Mouse (Mus musculus): ENCODE data around the gene Ptp4a2. TPM values are rescaled to one million over a fixed set of nuclear protein-coding genes. Genes with fewer than 3 reads are reported as not detected.

The Ptp4a2 gene
- polyA plus RNA-seq, 1 experiment from 2014 or later = 279 TPM

DNA sequence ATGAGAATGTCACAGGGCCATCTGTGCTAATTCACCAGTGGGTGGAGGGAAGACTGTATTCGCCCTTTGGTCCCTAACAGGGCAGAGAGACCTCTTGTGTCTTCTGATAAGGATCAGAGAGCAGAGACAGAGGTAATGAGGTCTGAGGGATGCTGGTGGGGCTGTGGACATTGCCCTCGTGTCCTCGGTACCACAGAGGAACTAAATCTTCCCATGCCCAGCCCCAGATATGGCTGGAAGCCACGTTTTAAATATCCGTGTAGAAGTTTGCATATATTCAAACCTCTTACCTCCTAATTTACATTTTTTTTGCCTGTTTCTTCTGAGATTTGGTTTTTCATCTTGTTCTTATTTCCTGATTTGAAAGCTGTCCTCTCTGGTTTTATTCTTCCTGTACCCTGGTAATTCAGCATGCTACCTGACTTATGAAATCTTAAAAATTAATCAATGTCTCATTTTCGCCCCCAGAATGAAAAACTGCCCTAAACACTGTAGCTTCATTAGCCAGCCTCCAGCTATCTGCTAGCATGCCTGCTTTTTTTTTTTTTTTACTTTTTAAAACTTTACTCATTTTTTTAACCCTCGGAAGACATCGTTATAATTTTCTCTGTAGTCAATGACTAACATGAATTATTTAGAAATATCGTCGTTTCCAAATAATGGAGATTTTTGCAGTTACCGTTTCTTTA is 67.1 kb downstream of the Ptp4a2 start:
- ATAC-seq (replicated peaks; ENCODE audit: low FRiP score, low TSS enrichment, low read depth) = no peak
- H3K36me3 ChIP-seq (ENCODE audit: control insufficient read depth, insufficient read depth, low read length) = no peaks in the 10 kb centered on the region
- no peaks in the 10 kb centered on the region for H3K27me3 ChIP-seq (replicated peaks; ENCODE audit: control insufficient read depth, insufficient read depth, low read length)
- H3K4me1 ChIP-seq (replicated peaks; ENCODE audit: control insufficient read depth, insufficient read depth, low read length) = peaks cover 29% of the 10 kb centered on the region
- WGBS = 66% methylated on average over 11 of the region's 11 CpGs
- H3K9me3 ChIP-seq (ENCODE audit: control insufficient read depth, low read length) = no peaks in the 10 kb centered on the region
- H3K4me2 ChIP-seq (ENCODE audit: low read length) = peak overlapping the region; percentile 51
- DNase-seq (ENCODE audit: low spot score) = no peak
- H3K4me3 ChIP-seq (ENCODE audit: low read depth, low read length) = no peak overlapping the region
- H3K9ac ChIP-seq (ENCODE audit: low read length) = no peak overlapping the region
- peak overlapping the region; percentile 76 for H3K27ac ChIP-seq (ENCODE audit: low read depth)

DNA sequence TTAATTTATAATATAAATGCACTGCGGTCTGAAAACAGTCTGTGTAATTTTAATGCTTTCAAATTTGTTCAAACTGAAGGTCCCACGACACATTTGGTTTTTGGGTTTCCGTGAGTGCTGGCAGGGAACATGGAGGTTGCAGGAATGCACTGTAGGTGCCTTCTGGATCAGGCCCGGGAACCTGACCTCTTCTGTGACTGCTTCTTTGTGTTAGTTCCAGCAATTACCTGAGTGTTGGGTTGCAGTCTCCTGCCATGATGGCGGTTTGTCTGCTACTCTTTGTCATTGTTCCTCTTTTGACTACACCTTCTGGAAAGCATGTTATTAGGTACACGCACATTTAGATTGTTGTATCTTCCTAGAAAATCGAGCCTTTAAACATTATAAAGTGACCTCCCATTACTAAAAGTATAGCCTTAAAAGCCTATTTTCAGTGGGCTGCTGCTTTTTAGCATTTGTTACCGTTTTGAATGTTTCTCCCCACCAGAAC is 67.7 kb downstream of the Ptp4a2 start:
- Histone ChIP-seq H3K27me3 (replicated peaks; ENCODE audit: control insufficient read depth, insufficient read depth, low read length) (no peaks in the 10 kb centered on the region), H3K4me2 (ENCODE audit: low read length) (no peak overlapping the region), H3K9ac (ENCODE audit: low read length) (no peak overlapping the region), H3K4me3 (ENCODE audit: low read depth, low read length) (no peak overlapping the region), H3K9me3 (ENCODE audit: control insufficient read depth, low read length) (no peaks in the 10 kb centered on the region), H3K27ac (ENCODE audit: low read depth) (no peak overlapping the region), H3K36me3 (ENCODE audit: control insufficient read depth, insufficient read depth, low read length) (no peaks in the 10 kb centered on the region), H3K4me1 (replicated peaks; ENCODE audit: control insufficient read depth, insufficient read depth, low read length) (peaks cover 29% of the 10 kb centered on the region)
- no peak for ATAC-seq (replicated peaks; ENCODE audit: low FRiP score, low TSS enrichment, low read depth)
- 82% methylated on average over 8 of the region's 8 CpGs for WGBS
- DNase-seq (ENCODE audit: low spot score) = no peak

DNA sequence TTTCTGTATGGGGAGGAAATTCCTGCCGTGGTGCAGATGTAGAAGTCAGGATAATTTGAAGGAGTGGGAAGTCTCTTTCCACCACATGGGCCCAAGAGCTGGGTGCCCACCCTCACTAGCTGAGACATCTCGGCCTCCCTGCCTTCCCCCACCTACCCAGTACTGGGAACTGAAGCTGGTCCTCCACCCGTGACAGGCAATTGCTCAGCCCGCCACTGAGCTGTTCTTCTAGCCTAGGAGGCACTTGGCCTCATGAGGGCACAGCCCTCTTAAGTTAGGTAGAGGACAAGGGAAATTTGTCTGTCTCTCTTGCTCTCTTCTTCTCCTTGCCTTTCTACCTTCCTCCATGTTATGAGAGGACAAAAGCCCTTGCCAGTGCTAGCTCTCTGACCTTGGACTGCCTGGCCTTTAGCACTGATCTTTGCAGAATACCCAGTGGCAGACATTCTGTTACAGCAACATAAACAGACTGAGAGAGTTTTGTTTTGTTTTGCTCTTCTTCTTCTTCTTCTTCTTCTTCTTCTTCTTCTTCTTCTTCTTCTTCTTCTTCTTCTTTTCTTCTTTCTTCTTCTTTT is 68.3 kb downstream of the Ptp4a2 start:
- ATAC-seq (replicated peaks; ENCODE audit: low FRiP score, low TSS enrichment, low read depth) (no peak), DNase-seq (ENCODE audit: low spot score) (no peak)
- Histone ChIP-seq H3K9ac (ENCODE audit: low read length) (no peak overlapping the region), H3K4me1 (replicated peaks; ENCODE audit: control insufficient read depth, insufficient read depth, low read length) (peaks cover 29% of the 10 kb centered on the region), H3K4me3 (ENCODE audit: low read depth, low read length) (no peak overlapping the region), H3K9me3 (ENCODE audit: control insufficient read depth, low read length) (no peaks in the 10 kb centered on the region), H3K27me3 (replicated peaks; ENCODE audit: control insufficient read depth, insufficient read depth, low read length) (no peaks in the 10 kb centered on the region), H3K4me2 (ENCODE audit: low read length) (no peak overlapping the region), H3K36me3 (ENCODE audit: control insufficient read depth, insufficient read depth, low read length) (no peaks in the 10 kb centered on the region), H3K27ac (ENCODE audit: low read depth) (no peak overlapping the region)
- 67% methylated on average over 4 of the region's 4 CpGs for WGBS

DNA sequence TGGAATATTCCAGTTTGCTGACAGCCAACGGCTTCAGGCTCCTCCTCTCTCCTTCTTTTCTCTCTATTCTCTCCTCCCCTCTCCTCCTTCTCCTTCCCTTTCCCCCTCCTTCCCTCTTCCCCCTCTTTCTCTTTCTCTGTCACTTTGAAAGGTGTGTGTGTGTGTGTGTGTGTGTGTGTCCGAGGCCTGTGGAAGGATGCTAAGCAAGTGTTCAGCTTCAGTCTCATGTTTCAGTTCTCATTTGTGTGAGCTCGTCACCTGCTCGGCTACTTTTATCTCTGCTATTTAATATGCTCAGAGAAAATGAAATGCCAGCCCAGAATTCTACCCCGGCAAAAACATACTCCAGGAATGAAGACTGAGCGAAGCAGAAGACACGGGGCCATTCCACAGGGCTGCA is 69.6 kb downstream of the Ptp4a2 start:
- WGBS = 71% methylated on average over 7 of the region's 7 CpGs
- H3K27ac ChIP-seq (ENCODE audit: low read depth) = no peak overlapping the region
- no peak overlapping the region for H3K9ac ChIP-seq (ENCODE audit: low read length)
- H3K9me3 ChIP-seq (ENCODE audit: control insufficient read depth, low read length) = no peaks in the 10 kb centered on the region
- no peak overlapping the region for H3K4me2 ChIP-seq (ENCODE audit: low read length)
- peaks cover 29% of the 10 kb centered on the region for H3K4me1 ChIP-seq (replicated peaks; ENCODE audit: control insufficient read depth, insufficient read depth, low read length)
- H3K4me3 ChIP-seq (ENCODE audit: low read depth, low read length) = no peak overlapping the region
- no peak for ATAC-seq (replicated peaks; ENCODE audit: low FRiP score, low TSS enrichment, low read depth)
- no peaks in the 10 kb centered on the region for H3K36me3 ChIP-seq (ENCODE audit: control insufficient read depth, insufficient read depth, low read length)
- H3K27me3 ChIP-seq (replicated peaks; ENCODE audit: control insufficient read depth, insufficient read depth, low read length) = no peaks in the 10 kb centered on the region
- DNase-seq (ENCODE audit: low spot score) = no peak

DNA sequence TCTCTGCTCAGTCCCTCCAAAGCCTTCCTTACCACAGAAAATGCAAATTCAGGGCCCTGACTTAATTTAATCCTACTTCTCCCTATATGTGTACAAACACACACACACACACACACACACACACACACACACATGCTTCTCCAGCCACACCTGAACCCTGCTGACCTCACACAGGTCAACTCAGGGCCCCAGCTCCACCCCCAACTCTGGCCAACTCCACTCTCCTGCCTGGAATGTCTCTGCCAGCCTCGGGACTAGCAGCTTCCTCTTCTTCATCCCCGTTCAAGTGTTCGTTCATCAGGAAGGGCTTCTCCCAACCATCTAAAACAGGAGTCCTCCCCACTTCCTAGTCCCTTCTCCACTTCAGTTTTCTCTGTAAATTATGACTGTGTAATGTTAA is 70.6 kb downstream of the Ptp4a2 start:
- Histone ChIP-seq H3K9me3 (ENCODE audit: control insufficient read depth, low read length) (no peaks in the 10 kb centered on the region), H3K9ac (ENCODE audit: low read length) (no peak overlapping the region), H3K27me3 (replicated peaks; ENCODE audit: control insufficient read depth, insufficient read depth, low read length) (no peaks in the 10 kb centered on the region), H3K27ac (ENCODE audit: low read depth) (peak overlapping the region; percentile 64; the same call in 1 of the 2 replicates), H3K4me1 (replicated peaks; ENCODE audit: control insufficient read depth, insufficient read depth, low read length) (peaks cover 29% of the 10 kb centered on the region), H3K4me3 (ENCODE audit: low read depth, low read length) (no peak overlapping the region), H3K36me3 (ENCODE audit: control insufficient read depth, insufficient read depth, low read length) (no peaks in the 10 kb centered on the region), H3K4me2 (ENCODE audit: low read length) (peak overlapping the region; percentile 31)
- WGBS = 4% methylated on average over 3 of the region's 3 CpGs
- DNase-seq (ENCODE audit: low spot score) (no peak), ATAC-seq (replicated peaks; ENCODE audit: low FRiP score, low TSS enrichment, low read depth) (no peak)

DNA sequence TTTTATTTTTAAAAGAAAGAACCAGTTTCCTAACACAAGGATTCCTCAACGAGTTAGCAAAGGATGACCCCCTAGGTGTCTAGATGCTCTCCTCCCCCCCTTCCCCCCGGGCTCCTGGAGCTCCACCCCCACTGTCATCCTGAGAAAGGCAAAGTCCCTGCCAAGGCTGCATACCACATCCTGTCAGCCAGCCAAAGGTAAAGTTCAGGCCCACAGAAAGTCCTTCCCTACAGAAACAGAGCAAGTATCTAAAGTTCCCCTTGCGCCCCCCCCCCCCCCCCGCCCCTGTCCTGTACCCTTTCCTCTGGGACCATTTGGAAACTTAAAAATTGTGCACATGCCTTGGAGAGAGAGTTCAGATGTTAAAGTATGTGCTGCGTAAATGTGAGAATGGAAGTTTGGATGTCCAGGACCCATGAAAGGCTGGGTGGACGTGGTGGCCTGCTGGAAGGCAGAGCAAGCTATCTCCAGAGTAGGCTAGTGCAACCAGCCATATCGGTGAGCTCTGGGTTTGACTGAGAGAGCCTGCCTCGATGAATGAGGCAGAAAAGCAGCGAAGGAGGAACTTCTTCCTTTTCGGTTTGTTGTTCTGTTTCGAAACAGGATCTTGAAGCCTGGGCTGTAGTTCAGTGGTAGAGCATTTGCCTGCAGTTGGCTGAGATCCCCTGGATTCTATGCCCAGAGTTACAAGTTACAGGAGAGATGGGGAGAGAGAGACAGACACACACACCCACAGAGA is 71.7 kb downstream of the Ptp4a2 start:
- Histone ChIP-seq H3K4me1 (replicated peaks; ENCODE audit: control insufficient read depth, insufficient read depth, low read length) (peaks cover 20% of the 10 kb centered on the region), H3K4me2 (ENCODE audit: low read length) (peak overlapping the region; percentile 31), H3K4me3 (ENCODE audit: low read depth, low read length) (0 out of 2 replicates have a peak overlapping the region, but pooled peaks have one; percentile 4), H3K9me3 (ENCODE audit: control insufficient read depth, low read length) (no peaks in the 10 kb centered on the region), H3K27me3 (replicated peaks; ENCODE audit: control insufficient read depth, insufficient read depth, low read length) (no peaks in the 10 kb centered on the region), H3K9ac (ENCODE audit: low read length) (0 out of 2 replicates have a peak overlapping the region, but pooled peaks have one; percentile 10), H3K36me3 (ENCODE audit: control insufficient read depth, insufficient read depth, low read length) (no peaks in the 10 kb centered on the region), H3K27ac (ENCODE audit: low read depth) (peak overlapping the region; percentile 57; the same call in 1 of the 2 replicates)
- 22% methylated on average over 11 of the region's 11 CpGs for WGBS
- ATAC-seq (replicated peaks; ENCODE audit: low FRiP score, low TSS enrichment, low read depth) = no peak
- DNase-seq (ENCODE audit: low spot score) = peak; percentile 64

DNA sequence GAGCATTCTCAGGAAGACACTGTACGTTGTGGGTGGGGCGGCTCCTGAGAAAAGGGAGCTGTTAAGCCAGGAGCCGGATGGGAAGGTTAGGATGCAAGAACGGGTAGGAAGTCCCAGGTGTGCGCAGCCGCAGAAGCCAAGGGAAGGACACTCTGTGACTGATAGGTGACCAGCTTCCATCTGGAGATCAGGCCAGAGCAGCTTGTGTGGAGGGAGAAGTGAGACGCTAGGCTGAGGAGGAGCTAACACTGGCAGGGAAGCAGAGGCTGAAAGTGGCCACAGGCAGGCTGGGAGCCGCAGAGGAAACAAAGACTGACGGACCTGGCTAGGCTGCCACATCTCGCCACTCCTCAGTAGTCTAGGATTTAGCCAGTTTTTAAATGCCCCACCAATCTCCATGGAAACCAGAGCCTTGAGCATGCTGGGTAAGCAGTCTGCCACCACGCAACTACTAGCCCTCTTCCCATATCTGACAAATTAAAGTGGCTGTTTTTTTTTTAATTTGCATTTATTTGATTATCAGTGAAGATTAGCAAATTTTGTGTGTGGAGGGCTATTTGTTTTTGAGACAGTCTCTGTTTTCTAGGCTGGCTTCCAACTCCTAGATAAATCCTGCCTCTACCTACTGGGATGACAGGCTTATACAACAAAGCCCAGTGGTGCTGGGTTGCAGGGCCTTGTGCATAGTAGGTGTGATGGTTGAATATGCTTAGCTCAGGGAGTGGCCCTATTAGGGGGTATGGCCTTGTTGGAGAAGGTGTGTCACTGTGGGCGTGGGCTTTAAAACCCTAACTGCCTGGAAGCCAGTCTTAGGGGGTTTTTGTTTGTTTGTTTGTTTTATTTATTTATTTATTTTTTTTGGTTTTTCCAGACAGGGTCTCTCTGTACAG is 73.3 kb downstream of the Ptp4a2 start:
- 78% methylated on average over 12 of the region's 12 CpGs for WGBS
- H3K4me2 ChIP-seq (ENCODE audit: low read length) = no peak overlapping the region
- no peak overlapping the region for H3K27ac ChIP-seq (ENCODE audit: low read depth)

DNA sequence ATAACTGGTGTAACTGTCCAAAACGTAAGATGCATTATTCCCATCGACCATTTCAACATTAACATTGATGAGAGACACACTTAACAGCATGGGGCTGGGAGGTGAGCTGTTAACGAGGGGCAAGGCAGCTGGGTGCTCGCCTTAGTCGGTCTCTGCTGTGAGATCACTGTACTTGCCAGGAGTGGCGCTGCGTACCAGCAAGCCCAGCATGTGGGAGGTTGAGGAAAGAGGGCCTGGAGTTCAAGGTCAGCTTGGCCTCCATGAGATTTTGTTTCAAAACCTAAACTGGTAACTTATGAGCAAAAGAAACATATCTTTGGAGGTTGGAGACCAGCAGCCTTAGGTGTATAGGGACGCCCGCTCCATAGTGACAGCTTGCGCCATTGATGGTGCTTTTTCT is 78.6 kb downstream of the Ptp4a2 start:
- no peaks in the 10 kb centered on the region for H3K9me3 ChIP-seq (ENCODE audit: control insufficient read depth, low read length)
- ATAC-seq (replicated peaks; ENCODE audit: low FRiP score, low TSS enrichment, low read depth) (no peak), DNase-seq (ENCODE audit: low spot score) (no peak)
- H3K4me2 ChIP-seq (ENCODE audit: low read length) = no peak overlapping the region
- H3K36me3 ChIP-seq (ENCODE audit: control insufficient read depth, insufficient read depth, low read length) = no peaks in the 10 kb centered on the region
- no peaks in the 10 kb centered on the region for H3K4me1 ChIP-seq (replicated peaks; ENCODE audit: control insufficient read depth, insufficient read depth, low read length)
- H3K9ac ChIP-seq (ENCODE audit: low read length) = no peak overlapping the region
- no peak overlapping the region for H3K4me3 ChIP-seq (ENCODE audit: low read depth, low read length)
- WGBS = 81% methylated on average over 10 of the region's 10 CpGs
- H3K27ac ChIP-seq (ENCODE audit: low read depth) = no peak overlapping the region
- no peaks in the 10 kb centered on the region for H3K27me3 ChIP-seq (replicated peaks; ENCODE audit: control insufficient read depth, insufficient read depth, low read length)

More for the DNA sequence above, 73.3 kb downstream of the Ptp4a2 start:
- no peak overlapping the region for H3K9ac ChIP-seq (ENCODE audit: low read length)
- ATAC-seq (replicated peaks; ENCODE audit: low FRiP score, low TSS enrichment, low read depth) (no peak), DNase-seq (ENCODE audit: low spot score) (no peak)
- H3K27me3 ChIP-seq (replicated peaks; ENCODE audit: control insufficient read depth, insufficient read depth, low read length) = no peaks in the 10 kb centered on the region
- H3K4me3 ChIP-seq (ENCODE audit: low read depth, low read length) = no peak overlapping the region
- H3K36me3 ChIP-seq (ENCODE audit: control insufficient read depth, insufficient read depth, low read length) = no peaks in the 10 kb centered on the region
- peaks cover 16% of the 10 kb centered on the region for H3K4me1 ChIP-seq (replicated peaks; ENCODE audit: control insufficient read depth, insufficient read depth, low read length)
- H3K9me3 ChIP-seq (ENCODE audit: control insufficient read depth, low read length) = no peaks in the 10 kb centered on the region

All from intestine, embryonic 14.5 days (tissue).